Mouse (Mus musculus) megakaryocyte, embryonic 14.5 days (primary cell): Measurements from ENCODE around the gene Atg10.

Experiments
- FLI1 ChIP-seq: IDR thresholded peaks from 2 replicates; pipeline ENCODE4 v1.6.1; 2012; ENCODE audit warnings: low read length, inconsistent platforms, mixed read lengths
- GATA1 ChIP-seq: IDR thresholded peaks from 3 replicates; pipeline ENCODE4 v1.6.1; 2012; ENCODE audit warnings: mixed read lengths, low read length, inconsistent platforms, borderline replicate concordance

DNA sequence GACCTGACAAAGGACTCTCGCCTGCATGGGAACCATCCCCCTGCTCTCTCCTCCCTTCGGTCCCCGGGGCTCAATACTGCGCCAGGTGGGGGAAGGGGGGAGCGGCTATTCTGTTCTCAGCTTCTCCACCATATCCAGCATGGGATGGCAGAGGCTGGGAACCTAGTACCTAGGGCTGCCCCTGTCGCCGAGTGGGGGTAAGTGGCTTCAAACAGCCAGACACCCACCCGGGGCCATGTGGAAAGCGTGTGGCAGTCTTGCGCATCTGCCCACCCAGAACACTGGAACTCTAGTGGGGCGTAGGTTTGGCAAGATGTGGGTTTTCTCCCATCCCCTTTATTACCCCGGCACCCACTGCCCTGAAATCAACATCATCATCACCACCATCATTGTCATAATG is 316.4 kb downstream of the Atg10 start:
- no peak for TF ChIP-seq GATA1
- TF ChIP-seq FLI1: no peak
